Mouse (Mus musculus) ovary, adult 18-20 months (tissue): ENCODE measurements around the gene 2900011O08Rik.

ENCODE experiments used
- DNase-seq: peaks from one replicate; pipeline ENCODE4 v3.0.0; 2022; ENCODE audit warnings: low spot score, mixed read lengths

2900011O08Rik gene

GRCm38 (mm10) chr16:14004726-14005125 lies 18.3 kb downstream of the 2900011O08Rik start:
- no peak for DNase-seq

DNA sequence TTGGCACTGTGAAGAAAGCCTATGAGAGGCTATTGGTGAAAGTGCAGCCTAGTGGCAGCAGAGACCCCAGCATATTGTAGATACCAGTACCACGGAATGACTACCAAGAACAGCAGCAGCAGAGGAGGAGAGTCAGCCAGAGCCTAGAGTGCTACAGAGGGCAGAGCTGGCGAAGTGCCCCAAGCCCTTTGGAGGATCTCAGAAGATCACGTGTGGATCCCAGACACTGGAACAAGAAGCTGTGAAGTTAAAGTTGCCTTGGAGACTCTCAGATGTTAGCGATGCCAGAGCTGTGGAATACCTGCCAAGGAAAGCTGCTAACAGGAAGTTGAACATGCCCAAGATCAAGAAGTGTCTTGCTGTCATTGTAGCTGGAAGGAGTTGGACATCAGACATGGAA lies 18.9 kb downstream of the 2900011O08Rik start:
- no peak for DNase-seq

- DNase-seq: no peak
These were observed 21.7 kb downstream of the 2900011O08Rik start for GRCm38 (mm10) chr16:14008081-14008480.

GRCm38 (mm10) chr16:14008708-14009107 lies 22.3 kb downstream of the 2900011O08Rik start:
- DNase-seq: no peak

GRCm38 (mm10) chr16:14009966-14010365 lies 23.6 kb downstream of the 2900011O08Rik start:
- DNase-seq: no peak

- DNase-seq: no peak
These were observed 30.9 kb downstream of the 2900011O08Rik start for GRCm38 (mm10) chr16:14017306-14017705.

GRCm38 (mm10) chr16:14021166-14021822 lies 34.9 kb downstream of the 2900011O08Rik start:
- no peak for DNase-seq

DNA sequence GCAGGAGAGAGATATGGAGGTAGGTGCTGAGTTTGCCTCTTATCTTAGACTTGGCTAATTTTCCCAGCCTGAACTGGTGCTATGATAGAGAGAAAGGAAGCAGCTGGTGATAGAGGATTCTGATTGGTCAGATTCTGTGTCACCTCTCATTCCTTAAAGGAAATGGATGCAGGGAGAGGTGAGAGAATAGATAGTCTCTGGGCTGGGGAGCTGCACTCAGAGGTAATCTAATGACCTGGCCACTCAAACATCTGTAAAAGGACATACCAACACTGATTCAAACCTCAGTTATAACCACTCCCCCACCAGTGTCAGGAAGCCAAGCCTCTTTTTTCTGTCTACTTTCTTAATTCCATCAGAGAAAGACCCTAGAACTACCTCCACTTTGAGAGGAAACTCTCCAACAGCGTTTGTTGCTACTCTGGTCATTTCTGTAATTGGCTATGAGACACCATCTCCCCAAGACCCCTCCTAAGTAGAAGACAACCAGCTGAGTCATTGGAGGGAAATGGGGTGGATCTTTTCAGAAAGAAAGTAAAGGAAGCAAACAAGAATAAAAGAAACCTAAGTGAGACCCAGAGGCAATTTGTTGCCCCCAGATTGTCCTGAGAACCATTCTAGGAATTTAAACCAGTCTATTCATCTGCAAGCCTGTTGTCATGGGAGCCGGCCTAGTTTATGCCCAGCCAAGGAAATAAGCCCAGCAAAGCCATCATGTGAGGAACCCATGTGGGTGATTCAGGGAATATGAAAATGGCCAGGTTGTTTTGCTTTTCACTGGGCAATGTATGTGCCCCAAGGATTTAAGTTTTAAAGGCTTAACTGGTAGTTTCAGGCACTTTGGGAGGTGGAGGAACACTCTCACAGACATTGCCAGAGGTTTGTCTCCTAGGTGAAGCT lies 38.9 kb downstream of the 2900011O08Rik start:
- DNase-seq: no peak

DNA sequence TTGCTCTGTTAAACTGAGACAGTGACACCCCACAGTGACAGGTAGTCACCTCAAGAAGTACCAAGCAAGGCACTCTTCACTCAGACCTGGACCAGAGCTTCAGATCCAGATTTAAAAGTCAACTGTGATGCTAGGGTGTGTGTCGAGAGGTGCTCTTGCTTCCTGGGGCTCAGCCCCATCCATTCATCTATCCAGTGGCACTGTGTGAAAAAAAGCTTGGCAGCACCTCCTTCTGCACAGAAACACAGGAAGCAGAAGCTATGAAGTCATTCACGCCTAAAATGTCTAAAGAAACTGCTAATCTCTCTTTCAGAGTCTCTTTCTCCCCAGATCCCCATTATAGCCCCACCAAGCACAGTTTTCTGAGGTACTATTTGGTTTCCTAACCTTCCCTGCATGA lies 42.7 kb downstream of the 2900011O08Rik start:
- no peak for DNase-seq

GRCm38 (mm10) chr16:14029851-14030250 lies 43.4 kb downstream of the 2900011O08Rik start:
- no peak for DNase-seq

- DNase-seq: no peak
These were observed 44.2 kb downstream of the 2900011O08Rik start for GRCm38 (mm10) chr16:14030650-14031049.

- no peak for DNase-seq
These were observed 46.7 kb downstream of the 2900011O08Rik start for GRCm38 (mm10) chr16:14033076-14033475.

- no peak for DNase-seq
These were observed 56.0 kb downstream of the 2900011O08Rik start for GRCm38 (mm10) chr16:14042421-14042820.

- DNase-seq: no peak
These were observed 58.3 kb downstream of the 2900011O08Rik start for GRCm38 (mm10) chr16:14044695-14045094.

- DNase-seq: no peak
These were observed 59.9 kb downstream of the 2900011O08Rik start for GRCm38 (mm10) chr16:14046224-14046756.

GRCm38 (mm10) chr16:14052221-14052620 lies 65.8 kb downstream of the 2900011O08Rik start:
- no peak for DNase-seq

DNA sequence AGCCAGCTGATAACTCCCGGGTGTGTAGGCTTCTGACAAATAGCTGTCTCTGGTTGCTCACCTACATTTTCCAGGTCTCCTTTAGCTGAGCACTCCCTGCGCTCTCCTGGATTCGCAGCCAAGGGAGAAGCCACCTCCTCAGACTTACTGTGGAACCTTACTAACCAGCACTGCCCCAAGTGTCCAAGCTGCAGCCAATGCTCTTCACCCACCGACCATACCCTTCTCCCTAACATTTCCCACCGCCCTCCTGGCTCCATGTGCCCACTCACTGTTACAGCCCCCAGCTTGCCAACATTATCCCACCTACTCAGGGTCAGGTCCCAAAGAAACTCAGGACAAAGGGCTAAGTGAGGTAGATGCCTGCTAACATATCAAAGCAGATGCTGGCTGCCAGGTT lies 66.7 kb downstream of the 2900011O08Rik start:
- no peak for DNase-seq

- no peak for DNase-seq
These were observed 68.9 kb downstream of the 2900011O08Rik start for GRCm38 (mm10) chr16:14055271-14055670.

GRCm38 (mm10) chr16:14056734-14057133 lies 70.3 kb downstream of the 2900011O08Rik start:
- no peak for DNase-seq

GRCm38 (mm10) chr16:14058541-14058940 lies 72.1 kb downstream of the 2900011O08Rik start:
- DNase-seq: no peak

DNA sequence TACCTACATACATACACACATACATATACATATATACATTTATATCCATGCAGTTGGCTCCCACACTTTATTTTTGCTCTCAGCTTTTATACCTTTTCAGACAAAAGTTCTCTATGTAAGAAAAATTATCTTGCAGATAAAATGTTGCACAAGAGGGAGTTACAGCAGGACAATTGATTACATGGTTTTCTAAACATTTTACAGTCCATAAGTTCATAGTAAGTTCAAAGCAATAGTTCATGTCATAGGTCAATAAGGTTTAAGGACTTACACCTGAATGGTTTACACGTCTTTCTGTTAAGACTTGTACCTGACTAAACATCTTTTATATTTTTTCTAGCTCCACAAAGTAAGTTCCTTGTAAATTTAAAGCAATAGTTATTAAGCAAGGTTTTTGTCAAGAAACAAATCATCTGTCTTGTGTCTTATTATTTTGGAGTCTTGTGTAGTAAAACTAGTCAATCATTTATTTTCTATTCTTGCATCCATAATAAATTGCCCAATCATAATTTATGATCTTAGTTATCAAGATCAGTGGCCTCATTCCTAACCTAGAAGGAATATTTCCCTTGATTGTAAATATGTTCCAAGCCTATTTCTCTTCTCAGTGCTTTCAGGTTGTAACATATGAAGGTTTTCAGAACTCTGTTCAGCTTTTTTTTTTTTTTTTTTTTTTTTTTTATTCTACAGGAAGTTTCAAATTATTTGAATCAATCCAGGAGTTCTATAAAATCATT lies 72.9 kb downstream of the 2900011O08Rik start:
- DNase-seq: no peak

DNA sequence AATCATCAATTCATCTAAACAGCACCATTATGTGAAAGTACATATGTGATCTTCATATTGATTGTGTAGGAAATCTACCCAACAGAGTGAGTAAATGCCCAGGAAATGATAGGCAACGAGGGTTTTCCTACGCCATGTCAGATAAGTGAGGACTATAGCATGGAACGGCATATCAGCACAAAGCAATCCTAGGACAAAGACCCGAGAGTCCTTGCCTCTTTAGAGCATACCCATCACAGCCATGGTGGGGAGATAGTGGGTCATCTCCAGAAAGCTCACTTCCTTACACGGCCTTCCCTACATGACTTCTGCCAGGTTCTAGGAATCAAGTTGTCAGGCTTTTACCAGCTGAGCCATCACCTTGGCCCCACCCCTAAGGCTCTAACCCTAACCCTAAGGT lies 73.5 kb downstream of the 2900011O08Rik start:
- no peak for DNase-seq
